Mouse (Mus musculus) liver, embryonic 12.5 days (tissue): ENCODE measurements around the gene BC030499. TPM values are rescaled to one million over a fixed set of nuclear protein-coding genes. Genes with fewer than 3 reads are reported as not detected.

Source experiments
- ATAC-seq: fragments of 200-750 bp; cut with Nextera tagmentation; 2 replicates; pipeline ENCODE4 v1.8.0; 2017; ENCODE audit warnings: moderate number of reproducible peaks, mild to moderate bottlenecking, moderate library complexity
- H3K27ac ChIP-seq: fragments of 300-500 bp; sonication (generic); 2 replicates; pipeline ENCODE4 v1.5.1; 2016; ENCODE audit warnings: mild to moderate bottlenecking
- H3K27me3 ChIP-seq: fragments of 300-500 bp; sonication (generic); replicated peaks from 2 replicates; pipeline ENCODE4 v1.6.1; 2016; ENCODE audit warnings: mild to moderate bottlenecking, moderate library complexity
- H3K36me3 ChIP-seq: fragments of 300-500 bp; sonication (generic); 2 replicates; pipeline ENCODE4 v1.6.1; 2016; ENCODE audit warnings: mild to moderate bottlenecking, moderate library complexity
- H3K4me1 ChIP-seq: fragments of 300-500 bp; sonication (generic); 2 replicates; pipeline ENCODE4 v1.6.1; 2016
- H3K4me2 ChIP-seq: fragments of 300-500 bp; sonication (generic); 2 replicates; pipeline ENCODE4 v1.6.1; 2016; ENCODE audit warnings: mild to moderate bottlenecking, moderate library complexity
- H3K4me3 ChIP-seq: fragments of 300-500 bp; sonication (generic); 2 replicates; pipeline ENCODE4 v1.5.1; 2016; ENCODE audit warnings: mild to moderate bottlenecking, moderate library complexity
- H3K9ac ChIP-seq: fragments of 300-500 bp; sonication (generic); 2 replicates; pipeline ENCODE4 v1.6.1; 2016; ENCODE audit warnings: mild to moderate bottlenecking, moderate library complexity
- H3K9me3 ChIP-seq: fragments of 300-500 bp; sonication (generic); replicated peaks from 2 replicates; pipeline ENCODE4 v1.6.1; 2016; ENCODE audit warnings: mild to moderate bottlenecking, moderate library complexity
- WGBS: fragments of 180-500 bp; shearing (Covaris S2); methylation state at CpG from one replicate; pipeline ENCODE4 v1.1.7; 2016; ENCODE audit not compliant: insufficient replicate concordance; 5-methylcytosine and 5-hydroxymethylcytosine counted together
- polyA plus RNA-seq: library from polyadenylated mRNA; unstranded; fragments of >200 nt; fragmentation: Nextera tagmentation; extraction: Ambion mirVana; gene quantifications from 2 replicates; pipeline ENCODE4 v1.2.1, GENCODE M21; 2016

The BC030499 gene
- polyA plus RNA-seq, 1 experiment from 2014 or later = 0.23 TPM

DNA sequence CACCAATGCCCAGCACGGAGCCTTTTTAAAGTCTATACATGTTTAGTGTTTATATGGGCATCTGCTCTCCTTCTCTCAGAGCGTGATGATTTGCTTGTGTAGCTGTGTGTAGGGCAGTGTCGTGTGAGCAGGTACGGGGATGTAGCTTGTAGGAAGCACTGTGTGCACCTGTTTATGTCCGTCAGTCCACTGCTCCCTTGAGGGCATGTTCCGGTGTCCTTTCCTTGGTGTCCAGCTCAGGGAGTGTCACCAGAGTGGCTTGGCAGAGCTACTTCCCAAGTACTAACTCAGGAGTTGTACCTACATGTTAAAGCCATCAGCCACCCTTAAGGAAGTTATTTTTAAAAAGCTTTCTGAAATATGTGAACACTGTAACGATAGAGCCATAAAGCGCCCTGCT lies 46.4 kb downstream of the BC030499 start:
- no peak for ATAC-seq
- no peaks in the 10 kb centered on the region for H3K27me3 ChIP-seq
- no peak overlapping the region for H3K4me3 ChIP-seq
- no peak overlapping the region for H3K27ac ChIP-seq
- no peaks in the 10 kb centered on the region for H3K9me3 ChIP-seq
- H3K4me2 ChIP-seq = no peak overlapping the region
- no peaks in the 10 kb centered on the region; the same call in 1 of the 2 replicates for H3K4me1 ChIP-seq
- H3K9ac ChIP-seq = no peak overlapping the region
- peaks cover 92% of the 10 kb centered on the region for H3K36me3 ChIP-seq
- WGBS = 86% methylated on average over 8 of the region's 8 CpGs

DNA sequence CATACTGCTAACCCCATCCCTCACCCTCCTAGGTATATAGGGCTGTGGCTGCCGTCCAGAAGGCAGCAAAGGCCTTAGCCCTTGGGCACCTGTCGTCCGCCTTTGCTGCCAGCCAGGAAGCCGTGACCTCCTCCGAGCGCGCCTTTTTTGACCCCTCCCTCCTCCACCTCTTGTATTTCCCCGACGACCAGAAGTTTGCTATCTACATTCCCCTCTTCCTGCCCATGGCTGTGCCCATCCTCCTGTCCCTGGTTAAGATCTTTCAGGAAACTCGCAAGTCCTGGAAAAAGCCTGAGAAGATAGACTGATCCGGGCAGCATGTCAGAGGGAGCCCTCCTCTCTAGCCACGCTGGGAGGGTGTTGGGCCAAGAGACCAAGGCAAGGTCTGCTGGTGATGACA lies 51.1 kb downstream of the BC030499 start:
- Histone ChIP-seq H3K27me3 (no peaks in the 10 kb centered on the region), H3K27ac (no peak overlapping the region), H3K4me1 (peaks cover 41% of the 10 kb centered on the region), H3K9ac (no peak overlapping the region), H3K9me3 (no peaks in the 10 kb centered on the region), H3K4me2 (no peak overlapping the region), H3K36me3 (peaks cover 49% of the 10 kb centered on the region), H3K4me3 (no peak overlapping the region)
- WGBS = 64% methylated on average over 12 of the region's 12 CpGs
- ATAC-seq = no peak

GRCm38 (mm10) chr11:78343381-78344327 lies 53.0 kb downstream of the BC030499 start, which contains the start of gene Unc119:
Gene Unc119, plus strand, starts transcription at chr11:78343482.
- Histone ChIP-seq H3K4me2 (peak within 1 kb of the TSS; percentile 98), H3K27me3 (no peaks in the 10 kb centered on the region), H3K27ac (peak within 1 kb of the TSS; percentile 95), H3K9ac (peak within 1 kb of the TSS; percentile 86), H3K36me3 (peaks cover 44% of the 10 kb centered on the region), H3K4me3 (peak within 1 kb of the TSS; percentile 69), H3K4me1 (peaks cover 55% of the 10 kb centered on the region), H3K9me3 (no peaks in the 10 kb centered on the region)
- ATAC-seq = peak; percentile 67
- WGBS = under 1% methylated on average over 65 of the region's 66 CpGs

DNA sequence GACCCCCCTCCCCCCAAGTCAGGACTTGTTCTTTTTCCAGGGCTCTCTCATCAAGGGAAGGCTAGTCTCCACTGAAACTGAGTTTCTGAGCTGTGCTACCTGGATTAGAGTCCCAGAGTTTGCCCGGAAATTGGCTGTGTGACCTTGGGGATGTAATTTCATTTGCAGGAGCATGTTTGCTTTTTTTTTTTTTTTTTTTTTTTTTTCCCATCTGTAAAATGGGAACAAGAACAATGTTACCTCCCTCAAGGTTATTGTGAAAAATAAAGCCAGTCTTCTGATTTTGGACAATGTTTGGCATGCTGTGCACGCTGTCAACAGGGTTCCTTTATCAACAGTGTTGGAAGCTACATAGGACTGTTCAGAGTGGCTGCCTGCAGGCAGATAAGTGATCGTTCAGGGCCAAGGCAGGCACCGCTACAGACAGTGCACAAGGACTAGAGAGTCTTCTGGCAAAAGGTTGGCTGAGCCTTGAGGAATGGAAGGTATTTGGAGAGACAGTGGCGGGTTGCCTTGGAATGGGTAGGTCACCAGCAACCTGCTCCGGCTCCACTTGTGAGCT lies 53.8 kb downstream of the BC030499 start:
- peaks cover 57% of the 10 kb centered on the region for H3K4me1 ChIP-seq
- peak; percentile 90 for ATAC-seq

DNA sequence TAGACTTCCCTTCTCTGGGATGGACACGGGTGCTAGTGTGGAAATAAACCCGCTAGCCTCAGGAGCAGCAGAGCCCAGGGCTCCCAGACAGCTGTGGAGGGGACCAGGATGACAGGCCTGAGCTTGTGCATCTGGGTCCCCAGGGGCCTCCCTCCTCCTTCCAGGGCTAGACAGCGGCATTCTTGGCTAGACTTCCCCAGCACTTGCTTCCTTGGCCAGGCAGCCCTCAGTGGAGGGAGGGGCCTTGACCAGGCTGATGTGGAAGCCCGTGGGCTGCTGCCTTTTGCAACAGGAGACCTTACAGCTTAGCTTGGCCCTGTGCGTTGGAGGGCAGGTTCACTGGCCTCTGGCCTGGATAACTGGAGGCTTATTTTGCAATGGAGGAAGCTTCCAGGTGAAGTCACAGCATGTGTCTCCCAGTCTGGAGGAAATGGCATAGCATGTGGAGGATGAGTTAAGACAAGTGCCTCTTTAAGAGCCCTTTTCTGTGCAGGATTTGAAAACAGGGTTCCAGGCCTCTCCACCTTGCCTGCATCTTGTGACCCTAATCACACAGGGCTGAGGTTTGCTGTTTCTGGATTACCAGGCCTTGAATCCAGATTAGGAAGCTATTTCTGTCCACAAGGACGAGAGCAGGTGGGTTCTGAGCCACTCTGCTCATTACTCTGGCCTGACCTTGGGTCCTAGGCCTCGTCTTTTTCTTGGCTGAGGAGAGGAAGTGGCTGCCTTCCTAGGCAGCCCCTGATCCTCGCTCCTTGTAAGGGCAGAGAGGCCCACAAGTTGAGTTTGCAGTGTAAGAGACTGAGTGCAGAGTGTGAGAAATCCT lies 54.5 kb downstream of the BC030499 start:
- Histone ChIP-seq H3K27ac (peak overlapping the region; percentile 95), H3K27me3 (no peaks in the 10 kb centered on the region), H3K9ac (peak overlapping the region; percentile 86), H3K9me3 (no peaks in the 10 kb centered on the region), H3K4me2 (peak overlapping the region; percentile 98), H3K4me1 (peaks cover 64% of the 10 kb centered on the region), H3K4me3 (peak overlapping the region; percentile 69), H3K36me3 (peaks cover 34% of the 10 kb centered on the region)
- 19% methylated on average over 8 of the region's 8 CpGs for WGBS
- peak; percentile 40; the same call in 1 of the 2 replicates for ATAC-seq

More for the DNA sequence above, 53.8 kb downstream of the BC030499 start:
- H3K4me2 ChIP-seq = peak overlapping the region; percentile 98
- peak overlapping the region; percentile 95 for H3K27ac ChIP-seq
- no peaks in the 10 kb centered on the region for H3K9me3 ChIP-seq
- no peaks in the 10 kb centered on the region for H3K27me3 ChIP-seq
- peak overlapping the region; percentile 69 for H3K4me3 ChIP-seq
- 29% methylated on average over 6 of the region's 6 CpGs for WGBS
- H3K9ac ChIP-seq = peak overlapping the region; percentile 86
- H3K36me3 ChIP-seq = peaks cover 41% of the 10 kb centered on the region

- Histone ChIP-seq H3K4me2 (peak overlapping the region; percentile 98), H3K27me3 (no peaks in the 10 kb centered on the region), H3K27ac (peak overlapping the region; percentile 95), H3K4me3 (peak overlapping the region; percentile 69; the same call in 1 of the 2 replicates), H3K9ac (peak overlapping the region; percentile 86), H3K4me1 (peaks cover 69% of the 10 kb centered on the region), H3K36me3 (peaks cover 28% of the 10 kb centered on the region), H3K9me3 (no peaks in the 10 kb centered on the region)
- 17% methylated on average over 7 of the region's 7 CpGs for WGBS
- no peak for ATAC-seq
These were observed 55.2 kb downstream of the BC030499 start for GRCm38 (mm10) chr11:78345801-78346200.

Other genes starting within 250 kb of the BC030499 start
- 23.2 and 25.5 TPM in 2 replicates for gene Eral1, start 210.5 kb upstream of the BC030499 start, polyA plus RNA-seq
- gene Fam222b, start 196.2 kb upstream of the BC030499 start, polyA plus RNA-seq = 6.0 and 6.7 TPM in 2 replicates
- gene Traf4, start 125.3 kb upstream of the BC030499 start, polyA plus RNA-seq = 45.4 and 47.6 TPM in 2 replicates
- 12.2 and 13.7 TPM in 2 replicates for gene Nek8, start 114.2 kb upstream of the BC030499 start, polyA plus RNA-seq
- gene Tlcd1, start 114.1 kb upstream of the BC030499 start, polyA plus RNA-seq = 62.6 and 67.1 TPM in 2 replicates
- 1,112 and 1,156 TPM in 2 replicates for gene Rpl23a, start 107.3 kb upstream of the BC030499 start, polyA plus RNA-seq
- 20.3 and 24.0 TPM in 2 replicates for gene Rab34, start 102.4 kb upstream of the BC030499 start, polyA plus RNA-seq
- gene Proca1, start 97.4 kb upstream of the BC030499 start, polyA plus RNA-seq = 0.31 and 0.63 TPM in 2 replicates
- gene Sdf2, start 45.1 kb upstream of the BC030499 start, polyA plus RNA-seq = 29.7 and 30.7 TPM in 2 replicates
- gene Supt6, start 44.9 kb upstream of the BC030499 start, polyA plus RNA-seq = 20.2 and 20.3 TPM in 2 replicates
- 52.1 and 53.8 TPM in 2 replicates for gene 2610507B11Rik, start 29.1 kb upstream of the BC030499 start, polyA plus RNA-seq
- gene Spag5, start 10.7 kb downstream of the BC030499 start, polyA plus RNA-seq = 38.6 and 40.0 TPM in 2 replicates
- gene Aldoc, start 32.1 kb downstream of the BC030499 start, polyA plus RNA-seq = 4.7 and 5.1 TPM in 2 replicates
- 40.8 and 42.6 TPM in 2 replicates for gene Pigs, start 37.6 kb downstream of the BC030499 start, polyA plus RNA-seq
- gene Unc119, start 52.6 kb downstream of the BC030499 start, polyA plus RNA-seq = 46.5 and 50.4 TPM in 2 replicates
- not detected in 2 replicates for gene Foxn1, start 95.7 kb downstream of the BC030499 start, polyA plus RNA-seq
- gene Slc13a2, start 131.4 kb downstream of the BC030499 start, polyA plus RNA-seq = 0.05 TPM in 1 of 2 replicates, not detected in the other
- 5.7 and 6.3 TPM in 2 replicates for gene Slc46a1, start 174.9 kb downstream of the BC030499 start, polyA plus RNA-seq
- gene Sarm1, start 206.9 kb downstream of the BC030499 start, polyA plus RNA-seq = 0.25 and 0.38 TPM in 2 replicates
- 206 and 223 TPM in 2 replicates for gene Vtn, start 208.2 kb downstream of the BC030499 start, polyA plus RNA-seq
- gene Sebox, start 212.6 kb downstream of the BC030499 start, polyA plus RNA-seq = 0.12 TPM in 1 of 2 replicates, not detected in the other
- gene Tmem199, start 221.3 kb downstream of the BC030499 start, polyA plus RNA-seq = 40.6 and 41.7 TPM in 2 replicates
- gene Poldip2, start 221.4 kb downstream of the BC030499 start, polyA plus RNA-seq = 96.0 and 96.7 TPM in 2 replicates
- gene Tnfaip1, start 245.5 kb downstream of the BC030499 start, polyA plus RNA-seq = 22.3 and 22.6 TPM in 2 replicates
- 81.7 and 84.7 TPM in 2 replicates for gene Ift20, start 245.5 kb downstream of the BC030499 start, polyA plus RNA-seq